Comparison of ENCODE assay signal across 7 mouse cellular contexts in genomic region chr8:44998681-44999277, GRCm38 (mm10).
A peak's percentile ranks its signal among the peaks of the same experiment; 100 is the strongest.
DNase-seq lines count a peak whose midpoint lies in the region; ATAC-seq and TF ChIP-seq lines count a peak whose summit lies in the region.

No protein-coding gene starts in this region.

- peak; percentile 54; the same call in 1 of the 2 replicates for TF ChIP-seq CTCF in kidney, postnatal 0 days (IDR thresholded peaks at IDR 0.05; ENCODE audit: low read depth)

- peaks cover 90% of the 10 kb centered on the region for H3K4me1 ChIP-seq in forebrain, embryonic 10.5 days
- peaks cover 72% of the 10 kb centered on the region for H3K4me1 ChIP-seq in heart, embryonic 15.5 days (replicated peaks)
- peaks cover 36% of the 10 kb centered on the region for H3K4me1 ChIP-seq in kidney, postnatal 0 days (replicated peaks; ENCODE audit: insufficient read depth, low read length)
- H3K4me1 ChIP-seq in limb, embryonic 13.5 days = peaks cover 68% of the 10 kb centered on the region
- H3K4me1 ChIP-seq in neural tube, embryonic 15.5 days = peaks cover 41% of the 10 kb centered on the region

- WGBS in forebrain, embryonic 10.5 days = 11% methylated on average over 11 of the region's 11 CpGs
- WGBS in heart, embryonic 15.5 days = 15% methylated on average over 11 of the region's 11 CpGs
- WGBS in kidney, postnatal 0 days = 17% methylated on average over 11 of the region's 11 CpGs
- WGBS in limb, embryonic 13.5 days = 37% methylated on average over 11 of the region's 11 CpGs
- 9% methylated on average over 11 of the region's 11 CpGs for WGBS in neural tube, embryonic 15.5 days

- H3K4me2 ChIP-seq in heart, embryonic 15.5 days = peak overlapping the region; percentile 60
- H3K4me2 ChIP-seq in kidney, postnatal 0 days (ENCODE audit: low read length) = peak overlapping the region; percentile 32
- peak overlapping the region; percentile 40 for H3K4me2 ChIP-seq in limb, embryonic 13.5 days (replicated peaks)
- H3K4me2 ChIP-seq in neural tube, embryonic 15.5 days = peak overlapping the region; percentile 38

- H3K27me3 ChIP-seq in forebrain, embryonic 10.5 days (ENCODE audit: poor library complexity, severe bottlenecking) = no peaks in the 10 kb centered on the region
- H3K27me3 ChIP-seq in heart, embryonic 15.5 days = 0 out of 2 replicates have a peak, but pooled peaks cover 7% of the 10 kb centered on the region
- no peaks in the 10 kb centered on the region for H3K27me3 ChIP-seq in kidney, postnatal 0 days (ENCODE audit: insufficient read depth, low read length)
- no peaks in the 10 kb centered on the region for H3K27me3 ChIP-seq in limb, embryonic 13.5 days
- H3K27me3 ChIP-seq in neural tube, embryonic 15.5 days (replicated peaks) = no peaks in the 10 kb centered on the region

- H3K4me3 ChIP-seq in forebrain, embryonic 10.5 days = peak overlapping the region; percentile 18; the same call in 1 of the 2 replicates
- peak overlapping the region; percentile 39 for H3K4me3 ChIP-seq in heart, embryonic 15.5 days
- H3K4me3 ChIP-seq in kidney, postnatal 0 days (replicated peaks; ENCODE audit: low read depth, low read length) = 0 out of 2 replicates have a peak overlapping the region, but pooled peaks have one; percentile 2
- no peak overlapping the region for H3K4me3 ChIP-seq in limb, embryonic 13.5 days
- H3K4me3 ChIP-seq in neural tube, embryonic 15.5 days (replicated peaks) = no peak overlapping the region

- peaks cover 5% of the 10 kb centered on the region; the same call in 1 of the 2 replicates for H3K36me3 ChIP-seq in forebrain, embryonic 10.5 days (replicated peaks)
- no peaks in the 10 kb centered on the region for H3K36me3 ChIP-seq in heart, embryonic 15.5 days
- H3K36me3 ChIP-seq in kidney, postnatal 0 days (ENCODE audit: insufficient read depth, low read length) = no peaks in the 10 kb centered on the region
- H3K36me3 ChIP-seq in limb, embryonic 13.5 days = peaks cover 6% of the 10 kb centered on the region; the same call in 1 of the 2 replicates
- H3K36me3 ChIP-seq in neural tube, embryonic 15.5 days = no peaks in the 10 kb centered on the region

- H3K9me3 ChIP-seq in forebrain, embryonic 10.5 days = no peaks in the 10 kb centered on the region
- H3K9me3 ChIP-seq in heart, embryonic 15.5 days (replicated peaks) = no peaks in the 10 kb centered on the region
- no peaks in the 10 kb centered on the region for H3K9me3 ChIP-seq in kidney, postnatal 0 days (replicated peaks; ENCODE audit: low read length)
- H3K9me3 ChIP-seq in limb, embryonic 13.5 days = no peaks in the 10 kb centered on the region
- H3K9me3 ChIP-seq in neural tube, embryonic 15.5 days (replicated peaks) = no peaks in the 10 kb centered on the region

- H3K27ac ChIP-seq in forebrain, embryonic 10.5 days = peak overlapping the region; percentile 83
- H3K27ac ChIP-seq in heart, embryonic 15.5 days = peak overlapping the region; percentile 92
- H3K27ac ChIP-seq in kidney, postnatal 0 days = peak overlapping the region; percentile 77
- H3K27ac ChIP-seq in limb, embryonic 13.5 days = peak overlapping the region; percentile 55; the same call in 1 of the 2 replicates
- H3K27ac ChIP-seq in neural tube, embryonic 15.5 days (replicated peaks) = peak overlapping the region; percentile 56

- peak; percentile 85 for ATAC-seq in heart, embryonic 15.5 days (replicated peaks; ENCODE audit: insufficient number of reproducible peaks, insufficient read depth, low FRiP score, low read depth)
- peak; percentile 78 for ATAC-seq in kidney, postnatal 0 days (replicated peaks; ENCODE audit: low FRiP score, low read depth)
- ATAC-seq in limb, embryonic 13.5 days (ENCODE audit: low FRiP score, low read depth) = peak; percentile 78
- peak; percentile 85 for ATAC-seq in neural tube, embryonic 15.5 days (ENCODE audit: low FRiP score)
- no peak for ATAC-seq in monocyte, adult 5-6 weeks (replicated peaks; ENCODE audit: insufficient number of reproducible peaks, low FRiP score, low TSS enrichment, poor library complexity, severe bottlenecking)

- DNase-seq in cerebellum, adult 11-12 months = peak; percentile 79
- peak; percentile 64 for DNase-seq in forebrain, embryonic 10.5 days (ENCODE audit: extremely low spot score, low spot score)
- peak; percentile 94 for DNase-seq in kidney, postnatal 0 days (ENCODE audit: low spot score)

- peak overlapping the region; percentile 57 for H3K9ac ChIP-seq in heart, embryonic 15.5 days
- no peak overlapping the region for H3K9ac ChIP-seq in kidney, postnatal 0 days (ENCODE audit: low read depth, low read length)
- no peak overlapping the region for H3K9ac ChIP-seq in limb, embryonic 13.5 days
- no peak overlapping the region for H3K9ac ChIP-seq in neural tube, embryonic 15.5 days (replicated peaks)

Comparison
In these comparisons a context has a peak if more than half of its experiments do, and no peak if none do; other contexts are left out.
1. H3K4me3 ChIP-seq: peak in forebrain, embryonic 10.5 days (single experiment), heart, embryonic 15.5 days (single experiment) and kidney, postnatal 0 days (single experiment); none in limb, embryonic 13.5 days (single experiment) and neural tube, embryonic 15.5 days (single experiment).
2. Peak in every context shown above with its lines, with median percentiles within 50 percentile points of each other: DNase-seq, H3K27ac ChIP-seq and H3K4me2 ChIP-seq.